Mouse (Mus musculus) embryo, embryonic 10 days (tissue): Measurements from ENCODE around the gene Cdk15.

Experiments used
- DNase-seq: peaks from one replicate; pipeline ENCODE4 v3.0.0-alpha.2; 2015; ENCODE audit warnings: low spot score

Gene Cdk15

GRCm38 (mm10) chr1:59376557-59376956 lies 119.9 kb downstream of the Cdk15 start:
- DNase-seq, result no peak

GRCm38 (mm10) chr1:59377312-59377711 lies 120.6 kb downstream of the Cdk15 start:
- no peak for DNase-seq

GRCm38 (mm10) chr1:59380926-59381325 lies 124.2 kb downstream of the Cdk15 start:
- no peak for DNase-seq

- DNase-seq, result no peak
These were observed 124.8 kb downstream of the Cdk15 start for GRCm38 (mm10) chr1:59381483-59381882.

- no peak for DNase-seq
These were observed 125.8 kb downstream of the Cdk15 start for GRCm38 (mm10) chr1:59382516-59382915.

- DNase-seq, result no peak
These were observed 126.4 kb downstream of the Cdk15 start for GRCm38 (mm10) chr1:59383049-59383610.

GRCm38 (mm10) chr1:59384400-59384799 lies 127.7 kb downstream of the Cdk15 start:
- DNase-seq, result no peak

- no peak for DNase-seq
These were observed 128.9 kb downstream of the Cdk15 start for GRCm38 (mm10) chr1:59385641-59386040.

- DNase-seq, result no peak
These were observed 131.0 kb downstream of the Cdk15 start for GRCm38 (mm10) chr1:59387542-59388314.

GRCm38 (mm10) chr1:59389181-59389580 lies 132.5 kb downstream of the Cdk15 start:
- no peak for DNase-seq

- no peak for DNase-seq
These were observed 135.0 kb downstream of the Cdk15 start for GRCm38 (mm10) chr1:59391736-59392135.

GRCm38 (mm10) chr1:59394072-59394471 lies 137.4 kb downstream of the Cdk15 start:
- DNase-seq, result no peak

GRCm38 (mm10) chr1:59394616-59395015 lies 137.9 kb downstream of the Cdk15 start:
- DNase-seq, result peak; percentile 61

GRCm38 (mm10) chr1:59395992-59396391 lies 139.3 kb downstream of the Cdk15 start:
- no peak for DNase-seq

GRCm38 (mm10) chr1:59399554-59400325 lies 143.0 kb downstream of the Cdk15 start:
- no peak for DNase-seq

- no peak for DNase-seq
These were observed 144.5 kb downstream of the Cdk15 start for GRCm38 (mm10) chr1:59401253-59401652.
